Mouse (Mus musculus): ENCODE measurements around the gene Dnal4. TPM values are rescaled to one million over a fixed set of nuclear protein-coding genes. Genes with fewer than 3 reads are reported as not detected.
"Not testable (repeated sequence)": the region's sequence is repeated elsewhere in the genome, so short reads cannot be mapped to it uniquely, and the experiment has no call there.

The Dnal4 gene
- 10 to 100 TPM; 53.0 to 56.9 TPM for total RNA-seq (2021)
- long read RNA-seq, experiment 1, transcript Dnal4-201 (4 exons, 1,472 nt) = major isoform, 86 of 111 reads
- long read RNA-seq, experiment 1, partial matches to known transcripts = 12 of 111 reads
- long read RNA-seq, experiment 1, other reads (novel, unspliced or antisense) = 11 of 111 reads
- long read RNA-seq, experiment 2, transcript Dnal4-201 (4 exons, 1,472 nt) = major isoform, 74 of 95 reads
- long read RNA-seq, experiment 2, partial matches to known transcripts = 13 of 95 reads
- long read RNA-seq, experiment 2, other reads (novel, unspliced or antisense) = 6 of 95 reads

DNA sequence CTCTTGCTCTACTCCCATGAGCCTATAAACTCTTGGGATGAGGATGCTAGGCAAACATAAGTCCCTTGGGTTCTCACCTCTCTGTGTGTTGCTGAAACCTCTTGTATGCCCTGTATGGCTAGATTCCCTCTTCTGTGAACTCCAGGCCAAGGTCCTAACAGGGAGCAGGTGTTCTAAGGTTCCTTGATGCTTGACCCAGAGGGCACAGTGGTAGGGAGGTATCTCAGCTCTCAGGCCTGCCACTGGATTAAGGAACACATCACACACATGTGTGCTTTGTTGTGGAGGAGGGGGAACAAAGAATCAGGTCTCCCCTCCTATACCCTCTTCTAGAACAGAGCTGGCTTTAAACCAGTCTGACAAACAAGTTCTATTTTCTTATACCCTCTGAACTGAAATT lies at the start of gene Dnal4:
Dnal4 (minus strand) TSS at position 101 of the 400 bp plus-strand sequence.
- no peak for DNase-seq (ENCODE audit: low spot score in 2 of 2)

DNA sequence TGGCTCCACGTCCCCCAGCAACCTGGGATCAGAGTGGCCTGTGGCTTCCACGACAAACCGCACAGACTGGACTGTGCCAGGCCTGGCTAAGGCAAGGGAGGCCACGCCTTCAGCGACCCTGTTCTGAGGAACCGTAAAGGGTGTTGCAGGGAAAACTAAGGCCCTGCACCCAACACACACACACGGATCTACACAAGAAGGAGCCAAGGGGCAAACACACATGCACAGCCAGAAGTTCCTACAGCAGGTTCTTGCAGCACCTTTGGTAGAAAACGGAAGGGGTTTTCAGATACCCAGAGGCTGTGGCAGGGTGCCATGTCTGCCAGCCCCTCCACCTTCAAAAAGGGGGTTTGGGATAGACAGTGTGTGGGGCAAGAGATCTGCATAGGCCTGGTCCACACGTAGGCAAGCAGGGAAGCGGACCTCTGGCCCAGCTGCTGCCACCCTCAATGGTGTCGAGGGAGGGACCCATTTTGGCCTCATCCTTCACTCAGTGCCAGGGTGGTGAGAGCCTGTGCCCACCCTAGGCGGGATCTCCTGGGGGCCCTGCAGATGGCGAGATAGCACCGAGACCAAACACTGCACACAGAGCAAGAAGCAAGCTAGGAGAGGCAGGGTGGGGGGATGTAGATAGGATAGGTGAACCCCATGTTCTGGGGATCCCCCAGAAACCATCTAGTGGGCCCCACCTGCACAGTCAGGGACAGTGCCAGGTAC lies 49.6 kb upstream of the Dnal4 start:
- no peak for DNase-seq (ENCODE audit: low spot score in 2 of 2)

DNA sequence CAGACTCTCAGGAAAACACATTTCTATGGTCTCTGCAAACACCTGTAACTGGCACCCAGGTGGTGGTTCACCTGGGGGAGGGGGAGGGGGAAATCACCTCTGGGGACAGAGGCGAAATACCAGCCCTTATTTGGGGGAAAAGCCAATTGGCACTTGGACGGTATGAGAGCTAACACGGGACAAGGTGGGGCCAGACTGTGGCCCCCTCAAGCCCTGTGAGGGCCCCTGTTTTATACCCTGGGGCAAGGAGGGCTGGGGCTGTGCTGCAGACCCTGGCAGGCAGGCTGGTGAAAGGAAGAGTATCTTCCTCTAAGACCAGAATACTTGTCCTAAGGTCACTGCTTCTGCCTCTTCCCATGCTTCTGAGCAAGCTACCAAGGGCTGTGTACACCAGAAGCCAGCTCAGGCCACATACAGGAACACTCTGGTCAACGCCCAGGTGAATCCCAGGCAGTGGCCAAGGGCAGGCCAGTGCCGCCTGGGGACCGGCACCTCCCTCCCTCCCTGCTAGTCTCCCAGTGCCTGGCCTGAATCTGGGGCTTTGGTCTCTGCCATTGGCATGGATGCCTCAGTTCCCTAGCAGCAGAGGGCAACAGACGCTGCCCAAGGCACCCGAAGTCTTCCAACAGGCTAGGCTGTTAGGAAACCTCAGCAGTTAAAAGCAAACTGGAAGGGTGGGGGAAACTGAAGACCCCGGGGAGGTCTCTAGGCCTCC lies 48.7 kb upstream of the Dnal4 start:
- no peak for DNase-seq (ENCODE audit: low spot score in 2 of 2)

DNA sequence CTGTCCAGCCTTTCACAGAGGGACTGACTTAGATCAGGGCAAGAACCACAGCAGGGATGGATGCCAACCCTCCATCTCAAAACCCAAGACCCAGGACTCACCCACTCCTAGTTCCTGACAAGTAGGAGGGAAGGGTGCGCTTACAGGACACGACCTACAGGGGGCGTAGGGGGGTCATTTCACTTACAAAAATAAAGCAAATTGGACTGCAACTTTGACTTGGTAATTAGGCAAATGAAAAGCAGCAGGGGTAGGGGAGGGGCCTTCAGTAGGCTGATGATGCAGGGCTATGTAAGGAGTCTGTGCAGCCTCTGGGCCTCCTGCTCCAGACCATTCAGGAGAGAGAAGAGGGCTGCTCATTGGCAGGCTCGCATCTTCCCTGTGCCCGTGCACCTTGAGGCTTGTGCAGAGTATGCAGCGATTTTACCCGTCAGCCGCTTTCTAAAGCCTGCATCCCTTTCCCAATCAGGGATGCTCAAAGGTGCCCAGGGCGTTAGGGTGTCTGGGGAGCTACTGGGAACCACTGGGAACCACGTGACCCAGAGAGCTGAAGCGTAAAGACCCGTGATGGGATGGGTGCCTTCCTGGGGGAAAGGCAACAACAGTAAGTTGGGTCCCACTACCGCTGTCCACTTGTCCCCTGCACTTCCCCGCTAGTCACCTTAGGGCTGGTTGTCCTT lies 47.6 kb upstream of the Dnal4 start:
- no peak for DNase-seq (ENCODE audit: low spot score in 2 of 2)

DNA sequence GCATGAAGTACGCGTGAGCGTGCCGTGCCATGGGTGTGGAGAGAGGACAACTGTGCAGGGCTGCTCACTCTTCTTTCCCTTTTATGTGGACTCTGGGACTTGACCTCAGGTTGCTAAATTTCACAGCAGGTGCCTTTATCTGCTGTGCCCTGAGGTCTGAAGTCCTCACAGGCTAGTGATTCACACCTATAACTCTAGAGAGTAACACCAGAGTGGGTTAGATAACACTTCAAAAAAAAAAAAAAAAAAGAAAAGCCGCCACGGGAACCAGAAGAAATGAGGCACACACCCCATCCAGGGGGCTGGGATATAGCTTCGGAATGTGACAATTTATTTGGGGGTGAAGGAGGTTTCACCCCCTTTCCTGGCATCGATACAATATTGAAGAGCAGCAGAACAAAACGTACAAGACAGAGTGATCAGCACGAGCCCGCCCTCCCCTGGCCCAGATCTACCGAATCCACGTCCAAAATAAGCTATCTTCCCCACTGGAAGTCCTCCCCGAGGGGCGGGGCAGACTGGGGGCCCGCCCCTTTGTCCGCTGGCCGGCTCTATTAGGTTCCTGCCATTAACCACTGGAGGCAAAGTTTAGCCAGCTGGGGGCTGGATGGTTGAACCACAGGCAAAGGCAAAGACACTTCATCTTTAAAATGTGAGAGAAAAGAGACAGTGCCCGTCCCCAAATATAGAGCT lies 46.1 kb upstream of the Dnal4 start:
- no peak for DNase-seq (ENCODE audit: low spot score in 2 of 2)

DNA sequence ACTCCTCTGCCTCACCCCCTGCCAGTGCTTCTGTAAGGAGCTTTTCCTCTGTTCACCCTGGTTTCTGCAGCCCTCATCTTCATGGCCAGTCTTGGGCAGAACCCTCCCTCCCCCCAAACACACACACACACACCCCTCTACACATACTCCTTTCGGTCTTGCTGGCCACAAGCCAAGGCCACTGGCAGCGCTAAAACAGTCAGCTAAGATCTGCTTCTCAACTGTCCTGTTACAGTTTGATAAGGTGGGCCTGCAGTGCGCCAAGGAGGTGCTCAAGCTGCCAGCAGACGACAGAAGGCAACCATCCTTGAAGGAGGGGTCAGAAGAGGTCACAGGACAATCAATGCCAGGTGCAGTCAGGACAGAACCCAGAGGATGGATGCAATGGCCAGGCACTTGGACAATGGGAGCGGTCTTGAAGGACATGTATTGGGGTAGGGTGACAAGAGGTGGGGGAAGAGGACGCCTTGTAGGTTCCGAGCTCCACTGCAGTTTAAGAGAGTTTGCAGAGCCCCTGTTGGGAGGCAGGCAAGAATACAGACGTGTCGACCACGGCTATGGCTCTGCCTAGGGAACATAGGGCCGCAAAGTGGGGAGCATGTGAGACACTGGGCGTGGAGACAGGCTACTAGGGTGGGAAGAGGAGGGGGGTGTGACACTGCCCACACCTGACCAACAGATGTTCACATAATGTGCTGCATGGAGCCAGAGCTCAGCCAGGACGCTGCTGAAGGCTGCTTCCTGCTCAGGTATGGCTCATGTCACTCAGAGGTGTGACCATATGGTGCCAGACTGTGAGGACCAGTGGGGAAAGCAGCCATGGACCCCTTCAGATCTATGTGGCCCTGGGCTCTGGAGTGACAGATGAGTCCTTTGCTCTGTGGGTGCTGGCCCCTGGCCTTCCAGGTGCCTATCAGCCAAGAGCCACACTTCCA lies 44.9 kb upstream of the Dnal4 start:
- DNase-seq (ENCODE audit: low spot score in 2 of 2) = no peak

DNA sequence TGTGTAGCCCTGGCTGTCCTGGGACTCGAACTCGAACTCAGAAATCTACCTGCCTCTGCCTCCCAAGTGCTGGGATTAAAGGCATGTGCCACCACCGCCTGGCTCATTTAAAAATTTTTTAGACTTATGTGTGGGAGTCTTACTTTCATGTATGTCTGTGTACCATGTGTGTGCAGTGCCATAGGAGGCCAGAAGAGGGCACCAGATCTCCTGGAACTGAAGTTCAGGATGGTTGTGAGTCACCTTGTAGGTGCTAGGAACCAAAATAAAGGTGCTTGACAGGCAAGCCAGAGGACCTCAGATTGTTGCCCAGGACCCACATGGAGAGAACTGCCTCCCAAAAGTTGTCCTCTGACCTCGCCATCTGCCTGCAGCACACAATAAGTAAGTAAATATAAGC lies 40.7 kb upstream of the Dnal4 start:
- DNase-seq (ENCODE audit: low spot score in 2 of 2) = no peak

DNA sequence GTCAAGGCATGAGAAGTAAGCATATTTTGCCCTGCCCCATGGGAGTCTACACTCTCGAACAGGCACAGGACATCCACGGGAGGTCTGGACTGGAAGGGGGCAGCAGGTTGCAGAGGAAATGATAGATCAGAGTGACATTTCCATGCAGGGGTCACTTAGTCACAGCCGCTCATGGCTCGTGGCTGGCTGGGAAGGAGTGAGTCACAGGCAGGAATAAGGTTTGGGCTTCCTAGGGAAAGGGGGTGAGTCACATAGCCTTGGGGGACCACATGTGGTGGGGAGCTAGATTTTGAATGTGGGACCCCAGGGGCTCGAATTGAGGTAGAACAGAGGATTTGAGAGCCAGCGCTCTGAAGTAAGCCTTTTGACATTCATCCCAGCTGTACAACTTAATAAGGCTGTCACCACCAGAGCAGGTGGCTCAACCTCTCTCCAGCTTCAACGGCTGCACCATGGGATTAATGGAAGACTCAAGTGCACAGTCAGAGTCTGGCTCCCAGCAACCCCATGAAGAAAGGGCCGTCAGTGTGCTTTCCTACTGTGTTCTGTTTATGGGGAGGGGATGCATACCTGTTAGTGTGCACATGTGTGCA lies 36.1 kb upstream of the Dnal4 start:
- DNase-seq (ENCODE audit: low spot score in 2 of 2) = no peak

DNA sequence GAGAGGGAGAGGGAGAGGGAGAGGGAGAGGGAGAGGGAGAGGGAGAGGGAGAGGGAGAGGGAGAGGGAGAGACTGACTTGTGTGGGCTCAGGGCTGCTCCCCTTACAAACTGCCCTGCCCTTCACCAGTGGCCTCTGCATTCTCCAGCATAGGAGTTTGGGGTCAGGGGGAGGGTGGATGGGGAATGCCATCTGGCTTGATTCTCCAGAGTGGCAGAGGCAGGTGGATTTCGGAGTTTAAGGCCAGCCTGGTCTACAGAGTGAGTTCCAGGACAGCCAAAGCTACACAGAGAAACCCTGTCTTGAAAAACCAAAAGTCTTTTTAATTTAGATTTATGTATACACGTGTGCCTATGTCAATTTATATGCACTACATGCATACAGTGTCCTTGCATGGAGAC lies 35.2 kb upstream of the Dnal4 start:
- DNase-seq (ENCODE audit: low spot score in 2 of 2) = not testable (repeated sequence)

DNA sequence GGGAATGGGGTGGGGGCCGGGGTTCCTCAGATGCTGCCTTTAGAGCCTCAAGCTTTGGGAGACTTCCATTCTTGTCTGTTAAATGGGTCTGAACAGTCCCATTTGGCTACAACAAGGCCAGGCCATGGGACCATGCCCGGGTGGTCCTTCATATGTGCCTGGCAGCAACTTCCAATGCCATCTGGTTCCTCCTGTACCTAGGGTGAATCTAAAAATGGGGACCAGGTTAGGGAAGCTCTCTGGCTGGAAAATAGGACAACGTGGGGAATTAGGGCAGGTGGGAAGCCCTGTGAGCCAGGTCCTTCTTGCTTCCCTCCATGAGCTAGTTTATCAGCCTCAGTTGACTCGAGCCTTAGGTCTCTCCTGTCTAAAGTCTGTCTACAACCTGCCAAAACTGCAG lies 33.3 kb upstream of the Dnal4 start:
- DNase-seq (ENCODE audit: low spot score in 2 of 2) = no peak

DNA sequence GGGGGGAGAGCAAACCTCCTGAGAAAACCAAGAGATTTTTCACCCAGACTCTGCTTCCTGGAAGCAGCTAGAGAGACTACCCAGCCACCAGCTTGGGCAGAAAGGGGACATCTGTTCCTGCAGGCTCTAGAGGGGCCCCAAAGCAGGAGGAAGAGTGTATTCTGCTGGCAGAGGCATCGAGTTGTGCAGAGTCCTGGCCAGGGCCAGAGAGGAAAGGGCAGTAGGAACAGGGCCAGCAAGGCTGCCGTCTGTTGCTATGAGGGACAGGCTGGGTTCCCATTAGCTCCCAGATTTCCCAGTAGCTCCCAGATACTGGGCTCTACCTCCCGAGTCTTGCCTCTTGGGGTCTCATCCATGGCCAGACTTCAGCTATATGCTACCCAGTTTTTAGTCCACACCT lies 32.4 kb upstream of the Dnal4 start:
- no peak for DNase-seq (ENCODE audit: low spot score in 2 of 2)

DNA sequence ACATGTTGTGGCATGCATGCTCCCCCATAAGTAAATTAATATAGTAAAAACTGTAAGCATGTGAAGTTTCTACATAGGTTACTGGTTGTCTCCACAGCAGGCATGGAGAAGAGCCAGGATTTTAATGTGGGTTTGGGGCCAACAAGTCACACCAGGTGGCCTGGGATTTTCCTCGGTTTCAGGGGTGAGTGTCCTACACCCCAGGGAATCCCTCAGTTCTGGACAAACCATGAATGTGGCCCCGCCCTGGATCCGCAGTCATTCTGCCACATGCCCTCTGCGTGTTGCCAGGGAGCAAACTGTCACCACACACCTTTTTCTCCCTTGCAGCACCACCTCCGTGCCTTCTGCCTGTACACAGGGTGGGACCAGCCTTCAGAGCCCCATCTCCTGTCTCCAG lies 31.0 kb upstream of the Dnal4 start:
- DNase-seq (ENCODE audit: low spot score in 2 of 2) = no peak

DNA sequence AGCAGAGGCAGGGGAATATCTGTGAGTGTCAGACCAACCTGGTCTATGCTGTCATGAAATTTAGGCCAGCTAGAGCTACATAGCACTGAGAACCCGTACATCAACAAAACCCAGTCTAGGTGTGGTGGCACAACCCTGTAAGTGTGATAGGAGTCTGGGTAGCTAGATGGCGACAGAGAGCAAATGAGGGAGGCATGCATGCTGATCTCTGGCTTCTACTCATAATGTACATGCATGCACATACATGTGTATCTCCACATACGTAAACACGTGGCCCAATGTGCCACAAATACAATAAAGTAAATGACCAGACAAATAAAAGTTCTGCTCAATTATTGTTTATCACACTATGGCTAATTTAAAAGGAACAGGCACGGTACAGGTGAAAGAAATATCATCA lies 30.5 kb upstream of the Dnal4 start:
- peak; percentile 67 to 73 for DNase-seq (ENCODE audit: low spot score in 2 of 2)

DNA sequence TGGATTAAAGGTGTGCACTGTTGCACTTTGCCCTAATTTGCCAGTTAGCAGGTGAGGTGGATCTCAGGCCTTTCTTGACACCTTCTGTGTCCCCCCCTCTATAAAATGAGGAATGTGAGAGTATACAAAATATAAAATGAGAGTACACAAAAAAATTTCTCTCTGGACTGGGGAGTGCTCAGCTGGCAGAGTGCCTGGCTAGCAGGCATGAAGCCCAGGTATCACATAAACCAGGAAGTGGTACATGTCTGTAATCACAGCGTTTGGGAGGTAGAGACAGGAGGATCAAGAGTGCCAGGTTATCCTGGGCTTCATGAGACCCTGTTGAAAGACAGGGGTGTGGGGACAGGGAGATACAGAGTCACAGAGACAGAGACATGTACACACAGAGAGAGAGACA lies 29.4 kb upstream of the Dnal4 start:
- no peak for DNase-seq (ENCODE audit: low spot score in 2 of 2)

DNA sequence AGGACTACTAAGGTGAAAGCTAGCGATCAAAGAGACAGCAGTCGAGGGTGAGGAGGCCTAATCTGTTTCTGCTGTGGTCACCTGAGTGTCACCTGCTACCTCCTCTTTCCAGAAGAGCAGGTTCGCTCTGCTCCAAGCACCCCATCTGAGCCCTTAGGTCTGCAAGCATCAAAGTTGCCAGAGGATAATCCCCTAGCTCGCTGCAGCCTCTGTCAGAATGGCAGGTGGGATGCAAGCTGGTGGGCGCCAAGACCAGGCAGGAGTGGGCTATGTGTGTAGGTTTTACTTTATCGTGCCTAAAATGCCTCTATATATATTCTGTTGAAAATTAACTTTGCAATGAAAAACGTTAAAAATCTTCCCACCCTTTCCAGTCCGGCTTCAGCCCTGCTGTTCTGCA lies 27.6 kb upstream of the Dnal4 start:
- DNase-seq (ENCODE audit: low spot score in 2 of 2) = peak in 1 of 2 experiments; percentile 11

DNA sequence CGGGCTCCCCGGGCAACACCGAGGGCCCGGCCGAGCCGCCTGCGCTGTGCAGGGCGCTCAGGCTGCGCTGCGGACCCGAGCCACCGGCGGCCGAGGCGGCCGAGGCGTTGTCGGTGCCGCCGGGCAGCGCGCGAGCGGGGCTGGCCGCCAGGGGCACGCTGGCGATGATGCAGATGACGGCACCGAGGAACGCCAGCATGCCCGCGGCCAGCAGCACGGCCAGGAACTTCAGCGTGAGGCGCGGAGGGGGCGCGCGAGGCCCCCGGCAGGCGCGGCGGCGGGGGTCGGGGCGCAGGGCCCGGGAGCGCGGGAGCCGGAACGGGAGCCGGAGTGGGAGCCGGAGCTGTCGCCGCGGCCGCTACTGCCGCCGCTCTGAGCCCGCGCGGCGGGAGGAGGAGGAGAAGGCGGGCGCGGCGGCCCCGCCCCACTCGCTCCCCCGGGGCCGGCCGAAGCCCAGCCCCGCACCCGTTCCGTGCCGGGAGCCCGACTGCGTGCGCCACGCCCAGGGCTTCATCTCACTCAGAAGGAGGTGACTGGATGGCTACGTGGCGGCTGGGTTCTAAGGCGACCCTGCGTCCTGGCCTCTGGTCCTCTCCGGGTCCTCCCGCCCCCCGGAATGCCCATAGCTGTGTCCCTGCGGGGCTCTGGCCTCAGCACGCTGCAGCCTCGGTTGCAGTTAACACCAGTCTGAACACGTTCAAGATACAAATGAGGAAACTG lies 26.9 kb upstream of the Dnal4 start, which contains the start of gene Nptxr:
Nptxr (minus strand) TSS at position 415 of the 720 bp plus-strand sequence.
- DNase-seq (ENCODE audit: low spot score in 2 of 2) = peak; percentile 71 to 83

DNA sequence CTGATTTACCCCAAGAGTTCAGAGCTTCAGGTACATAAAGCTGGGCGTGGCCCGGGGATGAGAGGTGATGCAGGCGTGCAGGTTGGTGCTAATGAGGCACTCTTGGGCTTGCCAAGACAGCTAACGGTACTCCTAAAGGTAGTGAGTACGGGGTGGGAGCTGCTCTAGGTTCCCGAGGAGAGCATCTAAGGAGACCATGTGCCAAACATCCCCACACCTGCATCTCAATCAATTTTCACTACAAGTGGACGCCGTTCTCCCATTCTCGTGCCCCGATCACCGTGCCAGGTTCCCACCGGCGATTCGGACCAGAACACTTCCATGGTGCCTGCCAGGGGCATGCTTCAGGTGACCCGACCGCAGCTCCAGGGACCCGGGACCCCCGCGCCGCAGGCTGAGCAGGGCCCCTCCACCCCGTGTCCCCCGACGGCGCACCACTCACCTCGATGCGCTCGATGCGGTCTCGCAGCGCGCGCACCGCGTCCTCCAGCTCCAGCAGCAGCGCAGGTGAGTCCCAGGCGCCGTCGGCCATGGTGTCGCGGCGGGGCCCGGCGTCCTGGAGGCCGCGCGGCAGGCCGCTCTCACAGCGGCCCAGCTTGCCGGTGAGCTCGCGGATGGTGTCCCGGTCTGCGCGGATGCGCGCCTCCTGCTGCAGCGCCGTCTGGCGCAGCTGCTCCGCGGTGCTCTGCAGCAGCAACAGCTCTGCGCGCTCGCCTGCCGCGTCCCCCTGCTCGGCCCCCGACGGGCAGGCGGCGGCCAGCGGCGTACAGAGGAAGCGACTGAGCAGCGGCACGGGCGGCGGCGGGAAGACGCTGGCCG lies 26.1 kb upstream of the Dnal4 start:
- DNase-seq (ENCODE audit: low spot score in 2 of 2) = peak in 1 of 2 experiments; percentile 36

DNA sequence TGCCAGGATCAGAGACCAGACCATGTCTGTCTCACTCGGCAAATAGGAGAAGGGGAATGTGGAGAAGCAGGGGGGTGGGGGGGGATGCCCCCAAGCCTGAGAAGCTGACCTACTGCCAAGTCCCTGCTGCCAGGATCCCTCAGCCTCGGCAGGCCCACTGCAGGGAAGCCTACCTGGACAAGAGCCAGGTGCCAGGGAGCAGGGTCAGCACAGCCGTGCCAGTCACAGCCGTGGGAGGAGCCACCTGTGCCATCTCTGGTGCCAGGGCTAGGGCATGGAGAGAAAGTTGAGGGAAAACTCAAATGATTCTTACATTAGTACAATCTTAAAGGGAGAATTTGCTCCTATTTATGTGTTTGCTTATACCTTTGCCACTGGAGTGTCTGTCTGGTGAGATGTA lies 24.7 kb upstream of the Dnal4 start:
- DNase-seq (ENCODE audit: low spot score in 2 of 2) = no peak
